Mouse (Mus musculus): Measurements from ENCODE around the gene Ric1.

DNA sequence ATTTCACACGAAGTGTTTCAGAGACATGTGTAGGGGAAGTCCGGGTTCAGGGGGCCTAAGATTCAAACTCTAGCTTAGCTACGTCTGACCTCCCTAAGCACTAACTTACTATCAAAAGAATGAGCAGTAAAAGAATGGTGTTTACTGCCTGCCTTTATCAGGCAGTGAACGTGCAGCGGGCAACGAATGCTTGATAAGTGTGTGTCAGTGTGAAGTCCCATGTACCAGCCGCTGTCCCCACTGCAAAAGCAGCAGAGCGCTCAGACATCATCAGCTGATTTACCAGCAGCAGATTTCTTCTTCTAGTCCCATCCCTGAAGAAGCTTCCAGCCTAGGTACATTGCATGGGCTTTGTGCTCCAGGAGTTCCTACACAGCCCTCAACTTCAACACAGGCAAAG is 49.7 kb upstream of the Ric1 start:
- TF ChIP-seq CTCF (conservative IDR thresholded peaks at IDR 0.05; ENCODE audit: low read length), result no peak
- no peak for TF ChIP-seq POU5F1 (IDR thresholded peaks at IDR 0.05; ENCODE audit: borderline replicate concordance, low read length)

Measured in E14TG2a.4 (cell line).